Mouse (Mus musculus) CH12.LX (cell line): ENCODE data around the gene Map4k5. TPM values are rescaled to one million over a fixed set of nuclear protein-coding genes. Genes with fewer than 3 reads are reported as not detected.

Source experiments
- polyA plus RNA-seq: library from polyadenylated mRNA; unstranded; fragments of >175 nt; gene quantifications from 2 replicates; pipeline ENCODE4 v1.2.1, GENCODE M21; 2012; ENCODE audit warnings: low read depth; ENCODE audit not compliant: insufficient read length
- total RNA-seq, 2 experiments: library from RNA; depleted of rRNA; stranded (reverse); fragments of 300-350 nt in 1 of 2; fragments of >200 nt in 1 of 2; gene quantifications; 2 replicates each; pipeline ENCODE4 v1.2.3; 2012 to 2014

Map4k5 gene
- total and polyA plus RNA-seq, 3 experiments, result 7.8 to 13.5 (median 12.5) TPM

Other genes starting within 250 kb of the Map4k5 start
- gene Sos2, start 211.3 kb downstream of the Map4k5 start, total RNA-seq (2012; rRNA removed), result 7.1 and 9.6 TPM in 2 replicates
- gene Sos2, start 211.3 kb downstream of the Map4k5 start, total RNA-seq (2014; rRNA removed), result 9.2 and 10.3 TPM in 2 replicates
- 7.2 and 7.9 TPM in 2 replicates for gene Sos2, start 211.3 kb downstream of the Map4k5 start, polyA plus RNA-seq
- 12.1 and 13.6 TPM in 2 replicates for gene L2hgdh, start 168.3 kb downstream of the Map4k5 start, total RNA-seq (2012; rRNA removed)
- gene L2hgdh, start 168.3 kb downstream of the Map4k5 start, total RNA-seq (2014; rRNA removed), result 24.3 and 26.6 TPM in 2 replicates
- gene L2hgdh, start 168.3 kb downstream of the Map4k5 start, polyA plus RNA-seq, result 15.4 and 20.2 TPM in 2 replicates
- 8.3 and 11.4 TPM in 2 replicates for gene Atp5s, start 168.2 kb downstream of the Map4k5 start, total RNA-seq (2012; rRNA removed)
- 12.0 and 15.8 TPM in 2 replicates for gene Atp5s, start 168.2 kb downstream of the Map4k5 start, total RNA-seq (2014; rRNA removed)
- 8.4 and 10.2 TPM in 2 replicates for gene Atp5s, start 168.2 kb downstream of the Map4k5 start, polyA plus RNA-seq
- not detected in 2 replicates for gene Cdkl1, start 101.9 kb downstream of the Map4k5 start, total RNA-seq (2012; rRNA removed)
- 0.14 TPM in 1 of 2 replicates, not detected in the other for gene Cdkl1, start 101.9 kb downstream of the Map4k5 start, total RNA-seq (2014; rRNA removed)
- 0.31 TPM in 1 of 2 replicates, not detected in the other for gene Cdkl1, start 101.9 kb downstream of the Map4k5 start, polyA plus RNA-seq
- gene Atl1, start 586 bp downstream of the Map4k5 start, total RNA-seq (2012; rRNA removed), result 0.55 and 0.64 TPM in 2 replicates
- 0.31 and 0.51 TPM in 2 replicates for gene Atl1, start 586 bp downstream of the Map4k5 start, total RNA-seq (2014; rRNA removed)
- gene Atl1, start 586 bp downstream of the Map4k5 start, polyA plus RNA-seq, result 0.52 and 0.74 TPM in 2 replicates
- gene Sav1, start 93.8 kb upstream of the Map4k5 start, total RNA-seq (2012; rRNA removed), result 13.3 and 13.7 TPM in 2 replicates
- gene Sav1, start 93.8 kb upstream of the Map4k5 start, total RNA-seq (2014; rRNA removed), result 26.2 and 28.1 TPM in 2 replicates
- 31.7 and 34.4 TPM in 2 replicates for gene Sav1, start 93.8 kb upstream of the Map4k5 start, polyA plus RNA-seq
- 29.0 and 33.5 TPM in 2 replicates for gene Nin, start 220.5 kb upstream of the Map4k5 start, total RNA-seq (2012; rRNA removed)
- 34.1 and 37.2 TPM in 2 replicates for gene Nin, start 220.5 kb upstream of the Map4k5 start, total RNA-seq (2014; rRNA removed)
- 41.8 and 51.7 TPM in 2 replicates for gene Nin, start 220.5 kb upstream of the Map4k5 start, polyA plus RNA-seq